Mouse (Mus musculus): ENCODE results near the gene Ttc41. TPM values are rescaled to one million over a fixed set of nuclear protein-coding genes. Genes with fewer than 3 reads are reported as not detected.

The Ttc41 gene
- polyA plus RNA-seq, 1 experiment from 2014 or later: 0.32 TPM

DNA sequence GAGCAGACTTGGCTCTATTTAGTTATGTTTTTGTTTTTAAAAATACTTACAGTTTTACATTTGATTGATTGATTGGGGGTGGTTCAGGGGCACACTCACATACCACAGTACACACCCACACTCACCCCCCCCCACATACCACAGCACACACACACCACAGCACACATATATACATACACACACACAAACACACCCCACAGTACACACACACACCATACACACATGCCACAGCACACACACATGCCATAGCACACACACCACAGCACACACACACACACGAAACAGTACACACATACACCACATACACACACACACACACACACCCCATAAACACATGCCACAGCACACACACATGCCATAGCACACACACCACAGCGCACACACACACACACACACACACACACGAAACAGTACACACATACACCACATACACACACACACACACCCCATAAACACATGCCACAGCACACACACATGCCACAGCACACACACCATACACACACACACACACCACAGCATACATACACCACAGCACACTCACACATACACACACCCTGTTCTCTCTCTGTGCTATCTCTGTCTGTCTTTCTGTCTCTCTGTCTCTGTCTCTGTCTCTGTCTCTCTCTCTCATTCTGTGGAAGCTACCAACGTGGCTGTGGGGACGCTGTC, 90.6 kb downstream of the Ttc41 start:
- ATAC-seq (ENCODE audit: low read depth): no peak
- H3K4me3 ChIP-seq (ENCODE audit: low read depth, low read length): no peak overlapping the region
- H3K4me1 ChIP-seq (ENCODE audit: control insufficient read depth, low read depth, low read length): no peaks in the 10 kb centered on the region
- H3K27me3 ChIP-seq (ENCODE audit: control insufficient read depth, insufficient read depth, low read depth, low read length): no peaks in the 10 kb centered on the region
- WGBS (ENCODE audit: insufficient replicate concordance): 76% methylated on average over 5 of the region's 5 CpGs
- no peak overlapping the region for H3K9ac ChIP-seq (ENCODE audit: low read depth, low read length)
- H3K36me3 ChIP-seq (ENCODE audit: control insufficient read depth, insufficient read depth): no peaks in the 10 kb centered on the region
- no peaks in the 10 kb centered on the region for H3K9me3 ChIP-seq (replicated peaks; ENCODE audit: control insufficient read depth, low read length)
- no peak overlapping the region for H3K27ac ChIP-seq (ENCODE audit: low read length)
- H3K4me2 ChIP-seq (ENCODE audit: low read depth, low read length): no peak overlapping the region

DNA sequence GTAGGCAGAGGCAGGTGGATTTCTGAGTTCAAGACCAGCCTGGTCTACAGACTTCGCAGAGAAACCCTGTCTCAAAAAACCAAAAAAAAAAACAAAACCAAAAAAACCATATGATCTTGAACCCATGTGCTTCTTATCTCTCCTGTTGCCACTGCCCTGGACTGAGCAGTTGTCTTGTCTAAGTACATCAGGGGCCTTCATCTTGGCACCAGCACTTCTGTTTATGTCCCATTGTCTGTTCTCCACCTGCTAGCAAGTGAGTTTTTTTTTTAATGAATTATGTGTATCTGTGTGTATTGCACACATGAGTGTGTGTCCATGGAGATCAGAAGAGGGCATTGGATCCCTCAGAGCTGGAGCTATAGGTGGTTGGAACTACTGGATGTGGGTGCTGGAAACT, 101.8 kb downstream of the Ttc41 start:
- ATAC-seq (ENCODE audit: low read depth): no peak
- Histone ChIP-seq H3K4me3 (ENCODE audit: low read depth, low read length) (no peak overlapping the region), H3K4me2 (ENCODE audit: low read depth, low read length) (no peak overlapping the region), H3K9ac (ENCODE audit: low read depth, low read length) (no peak overlapping the region), H3K9me3 (replicated peaks; ENCODE audit: control insufficient read depth, low read length) (no peaks in the 10 kb centered on the region), H3K27ac (ENCODE audit: low read length) (no peak overlapping the region), H3K36me3 (ENCODE audit: control insufficient read depth, insufficient read depth) (no peaks in the 10 kb centered on the region), H3K4me1 (ENCODE audit: control insufficient read depth, low read depth, low read length) (no peaks in the 10 kb centered on the region), H3K27me3 (ENCODE audit: control insufficient read depth, insufficient read depth, low read depth, low read length) (no peaks in the 10 kb centered on the region)
- 41% methylated on average over 1 of the region's 1 CpGs for WGBS (ENCODE audit: insufficient replicate concordance)

DNA sequence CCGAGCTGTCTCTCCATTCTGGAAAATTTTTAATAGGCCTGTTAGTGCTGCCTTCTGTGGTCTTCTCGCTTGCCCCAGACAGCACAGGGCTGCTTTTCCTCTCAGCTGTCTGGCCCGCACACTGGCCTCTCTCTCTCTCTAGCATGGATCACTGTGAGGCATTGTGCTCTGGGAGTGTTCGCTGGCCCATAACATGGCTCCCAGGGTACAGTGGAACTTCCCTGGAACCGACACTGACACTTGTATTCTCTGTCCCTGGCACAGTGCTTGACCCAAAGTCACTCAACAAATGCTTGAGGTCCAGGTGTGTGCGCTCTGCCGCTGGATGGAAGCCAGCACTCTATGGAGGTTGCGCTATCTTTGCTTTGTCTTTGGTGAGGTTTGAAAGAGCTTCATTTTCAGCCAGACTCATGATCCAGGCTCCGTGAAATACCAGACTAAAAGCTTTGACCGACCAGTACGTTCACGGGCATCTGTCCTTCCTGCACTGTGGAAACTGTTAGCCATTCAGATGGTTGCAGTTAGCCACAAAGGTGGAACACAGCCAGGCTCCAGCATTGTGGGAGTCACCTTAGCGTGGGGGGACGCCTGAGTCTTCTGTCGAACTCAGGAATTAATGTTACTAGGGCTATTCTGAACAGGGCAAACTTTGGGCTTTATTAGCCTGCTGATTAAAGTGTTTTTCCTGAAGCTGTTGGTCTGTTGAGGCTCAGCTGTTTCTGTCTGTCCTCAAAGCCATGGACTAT, 102.6 kb downstream of the Ttc41 start:
- no peaks in the 10 kb centered on the region for H3K9me3 ChIP-seq (replicated peaks; ENCODE audit: control insufficient read depth, low read length)
- no peak for ATAC-seq (ENCODE audit: low read depth)
- H3K4me1 ChIP-seq (ENCODE audit: control insufficient read depth, low read depth, low read length): no peaks in the 10 kb centered on the region
- no peak overlapping the region for H3K9ac ChIP-seq (ENCODE audit: low read depth, low read length)
- no peaks in the 10 kb centered on the region for H3K36me3 ChIP-seq (ENCODE audit: control insufficient read depth, insufficient read depth)
- H3K27me3 ChIP-seq (ENCODE audit: control insufficient read depth, insufficient read depth, low read depth, low read length): no peaks in the 10 kb centered on the region
- H3K4me2 ChIP-seq (ENCODE audit: low read depth, low read length): no peak overlapping the region
- H3K4me3 ChIP-seq (ENCODE audit: low read depth, low read length): no peak overlapping the region
- 73% methylated on average over 15 of the region's 15 CpGs for WGBS (ENCODE audit: insufficient replicate concordance)
- H3K27ac ChIP-seq (ENCODE audit: low read length): no peak overlapping the region

DNA sequence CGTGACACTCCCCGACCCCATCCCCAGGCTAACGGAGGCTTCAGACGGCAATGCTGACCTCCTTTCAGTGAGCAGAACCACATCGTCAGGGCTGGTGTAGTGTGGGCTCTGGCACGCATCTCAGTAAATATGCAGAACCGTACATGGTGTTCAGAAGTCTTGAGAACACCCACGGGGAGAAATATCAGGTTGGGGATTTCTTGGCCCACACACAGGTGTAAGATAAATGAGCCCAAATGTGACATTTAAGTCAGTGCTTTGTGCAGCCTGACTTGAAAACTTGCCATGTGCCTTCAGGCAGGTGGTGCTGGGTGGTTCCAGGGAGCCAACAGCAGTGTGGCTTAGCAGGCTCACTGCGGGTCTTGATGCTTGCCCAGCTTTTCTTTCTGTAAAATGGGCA, 104.4 kb downstream of the Ttc41 start:
- Histone ChIP-seq H3K27me3 (ENCODE audit: control insufficient read depth, insufficient read depth, low read depth, low read length) (no peaks in the 10 kb centered on the region), H3K36me3 (ENCODE audit: control insufficient read depth, insufficient read depth) (no peaks in the 10 kb centered on the region), H3K4me3 (ENCODE audit: low read depth, low read length) (no peak overlapping the region), H3K9me3 (replicated peaks; ENCODE audit: control insufficient read depth, low read length) (no peaks in the 10 kb centered on the region), H3K27ac (ENCODE audit: low read length) (no peak overlapping the region), H3K9ac (ENCODE audit: low read depth, low read length) (no peak overlapping the region), H3K4me1 (ENCODE audit: control insufficient read depth, low read depth, low read length) (no peaks in the 10 kb centered on the region), H3K4me2 (ENCODE audit: low read depth, low read length) (no peak overlapping the region)
- ATAC-seq (ENCODE audit: low read depth): no peak
- 78% methylated on average over 9 of the region's 9 CpGs for WGBS (ENCODE audit: insufficient replicate concordance)

DNA sequence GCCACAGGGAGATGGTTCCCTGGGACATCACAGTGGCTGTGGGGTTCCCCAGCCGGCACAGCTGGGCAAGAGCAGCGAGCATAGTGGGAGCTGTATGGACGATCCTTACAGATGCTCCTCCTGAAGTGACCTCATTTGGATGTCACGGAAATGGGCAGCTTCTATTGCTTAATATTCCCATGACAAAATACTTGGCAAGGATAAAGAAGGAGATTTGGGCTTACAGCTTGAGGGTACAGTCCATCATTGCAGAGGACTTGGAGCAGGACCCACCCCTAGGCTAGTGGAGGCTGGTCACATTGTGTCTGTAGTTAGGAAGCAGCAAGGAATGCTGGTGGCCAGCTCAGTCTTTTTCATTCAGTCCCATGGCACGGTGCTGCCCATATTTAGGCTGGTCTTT, 105.0 kb downstream of the Ttc41 start:
- H3K27me3 ChIP-seq (ENCODE audit: control insufficient read depth, insufficient read depth, low read depth, low read length): no peaks in the 10 kb centered on the region
- H3K4me3 ChIP-seq (ENCODE audit: low read depth, low read length): no peak overlapping the region
- no peaks in the 10 kb centered on the region for H3K4me1 ChIP-seq (ENCODE audit: control insufficient read depth, low read depth, low read length)
- ATAC-seq (ENCODE audit: low read depth): no peak
- no peak overlapping the region for H3K4me2 ChIP-seq (ENCODE audit: low read depth, low read length)
- WGBS (ENCODE audit: insufficient replicate concordance): 65% methylated on average over 5 of the region's 5 CpGs
- H3K9me3 ChIP-seq (replicated peaks; ENCODE audit: control insufficient read depth, low read length): no peaks in the 10 kb centered on the region
- no peak overlapping the region for H3K9ac ChIP-seq (ENCODE audit: low read depth, low read length)
- no peaks in the 10 kb centered on the region for H3K36me3 ChIP-seq (ENCODE audit: control insufficient read depth, insufficient read depth)
- no peak overlapping the region for H3K27ac ChIP-seq (ENCODE audit: low read length)

DNA sequence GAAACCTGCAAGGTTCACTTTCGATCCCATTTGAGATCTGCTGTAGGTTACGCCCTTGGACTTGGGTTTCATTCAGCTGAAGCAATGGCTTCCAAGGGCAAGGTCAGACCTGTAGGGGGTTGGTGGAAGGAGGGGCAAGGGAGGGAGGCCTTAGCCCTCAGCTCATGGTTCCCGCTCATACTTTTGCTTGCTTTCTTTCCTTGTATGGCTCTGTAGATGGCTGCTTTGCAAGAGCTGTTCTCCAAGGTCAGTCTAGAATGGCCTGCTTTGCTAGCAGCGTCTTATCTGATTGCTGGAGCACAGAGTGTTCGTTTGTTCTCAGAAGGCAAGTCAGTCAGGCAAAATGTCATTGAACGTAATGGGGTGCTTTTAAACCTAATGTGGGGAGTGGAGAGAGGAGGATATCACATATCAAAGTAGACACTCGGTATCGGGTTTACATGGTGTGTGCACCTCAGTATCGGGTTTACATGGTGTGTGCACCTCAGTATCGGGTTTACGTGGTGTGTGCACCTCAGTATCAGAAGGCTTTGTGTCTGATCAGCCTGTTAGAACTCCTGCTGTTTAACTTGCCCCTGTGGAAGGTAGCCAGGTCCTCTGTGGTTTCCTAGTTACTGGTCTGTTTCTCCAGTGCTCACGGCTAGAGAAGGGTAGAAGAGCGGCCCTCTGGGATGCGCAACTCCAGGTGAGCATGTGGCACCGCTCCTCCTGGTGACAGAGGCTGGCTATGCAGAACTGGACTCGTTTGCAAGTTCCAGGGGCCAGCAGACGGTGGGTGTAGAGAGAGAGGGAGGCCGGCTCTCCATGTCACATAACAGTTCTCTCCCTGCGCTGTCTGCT, 108.9 kb downstream of the Ttc41 start:
- H3K27me3 ChIP-seq (ENCODE audit: control insufficient read depth, insufficient read depth, low read depth, low read length): no peaks in the 10 kb centered on the region
- H3K27ac ChIP-seq (ENCODE audit: low read length): no peak overlapping the region
- ATAC-seq (ENCODE audit: low read depth): no peak
- H3K4me2 ChIP-seq (ENCODE audit: low read depth, low read length): no peak overlapping the region
- H3K4me1 ChIP-seq (ENCODE audit: control insufficient read depth, low read depth, low read length): no peaks in the 10 kb centered on the region
- no peaks in the 10 kb centered on the region for H3K9me3 ChIP-seq (replicated peaks; ENCODE audit: control insufficient read depth, low read length)
- WGBS (ENCODE audit: insufficient replicate concordance): 69% methylated on average over 19 of the region's 19 CpGs
- no peak overlapping the region for H3K9ac ChIP-seq (ENCODE audit: low read depth, low read length)
- H3K36me3 ChIP-seq (ENCODE audit: control insufficient read depth, insufficient read depth): no peaks in the 10 kb centered on the region
- H3K4me3 ChIP-seq (ENCODE audit: low read depth, low read length): no peak overlapping the region

DNA sequence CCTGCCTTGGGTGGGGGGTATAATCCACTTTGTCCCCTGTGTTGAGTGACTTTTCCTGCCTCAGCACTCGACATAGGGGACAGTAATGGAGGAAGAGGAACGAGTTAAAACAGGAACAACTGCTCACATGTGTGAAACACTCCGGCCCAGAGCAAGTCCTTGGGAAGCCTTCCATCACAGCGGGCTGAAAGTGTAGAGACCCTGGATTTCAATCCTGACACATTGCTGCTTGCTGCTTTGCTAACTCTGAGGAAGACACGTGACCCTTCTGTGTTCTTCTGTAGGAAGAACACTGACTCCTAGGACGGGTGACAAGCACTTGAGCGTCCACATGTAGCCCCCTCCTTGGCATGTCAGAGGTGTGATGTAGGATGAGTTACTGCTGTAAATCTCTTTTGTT, 109.5 kb downstream of the Ttc41 start:
- H3K9me3 ChIP-seq (replicated peaks; ENCODE audit: control insufficient read depth, low read length): no peaks in the 10 kb centered on the region
- no peaks in the 10 kb centered on the region for H3K36me3 ChIP-seq (ENCODE audit: control insufficient read depth, insufficient read depth)
- H3K27me3 ChIP-seq (ENCODE audit: control insufficient read depth, insufficient read depth, low read depth, low read length): no peaks in the 10 kb centered on the region
- no peak overlapping the region for H3K4me2 ChIP-seq (ENCODE audit: low read depth, low read length)
- no peak for ATAC-seq (ENCODE audit: low read depth)
- no peak overlapping the region for H3K27ac ChIP-seq (ENCODE audit: low read length)
- H3K9ac ChIP-seq (ENCODE audit: low read depth, low read length): no peak overlapping the region
- no peak overlapping the region for H3K4me3 ChIP-seq (ENCODE audit: low read depth, low read length)
- WGBS (ENCODE audit: insufficient replicate concordance): 59% methylated on average over 7 of the region's 7 CpGs
- no peaks in the 10 kb centered on the region for H3K4me1 ChIP-seq (ENCODE audit: control insufficient read depth, low read depth, low read length)

DNA sequence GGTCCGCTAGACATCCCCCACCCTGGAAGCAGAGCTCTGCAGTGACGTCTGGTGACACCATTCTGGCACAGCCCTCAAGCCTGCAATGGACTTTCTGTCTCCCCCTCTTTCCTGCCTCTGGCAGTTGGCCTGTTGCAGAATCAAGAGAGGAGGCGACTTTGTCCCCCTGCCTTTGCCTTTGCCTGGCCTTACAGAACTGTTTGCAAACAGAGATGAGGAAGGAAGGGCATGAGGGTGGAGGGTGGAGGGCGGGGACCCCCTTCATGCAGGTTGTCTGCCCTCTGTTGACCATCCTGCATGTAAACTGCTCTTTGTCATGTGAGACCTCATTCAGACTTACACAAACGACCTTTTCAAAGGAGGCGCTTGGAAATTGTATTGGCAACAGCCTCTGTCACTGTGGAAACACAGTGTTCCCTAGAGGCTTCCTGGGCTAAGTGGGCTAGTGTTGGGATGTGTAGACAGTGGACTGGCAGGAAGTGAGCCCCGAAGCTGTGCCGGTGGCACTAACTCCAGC, 114.1 kb downstream of the Ttc41 start:
- Histone ChIP-seq H3K9ac (ENCODE audit: low read depth, low read length) (no peak overlapping the region), H3K4me3 (ENCODE audit: low read depth, low read length) (no peak overlapping the region), H3K4me1 (ENCODE audit: control insufficient read depth, low read depth, low read length) (no peaks in the 10 kb centered on the region), H3K27me3 (ENCODE audit: control insufficient read depth, insufficient read depth, low read depth, low read length) (no peaks in the 10 kb centered on the region), H3K9me3 (replicated peaks; ENCODE audit: control insufficient read depth, low read length) (no peaks in the 10 kb centered on the region), H3K27ac (ENCODE audit: low read length) (no peak overlapping the region), H3K36me3 (ENCODE audit: control insufficient read depth, insufficient read depth) (no peaks in the 10 kb centered on the region), H3K4me2 (ENCODE audit: low read depth, low read length) (no peak overlapping the region)
- WGBS (ENCODE audit: insufficient replicate concordance): 58% methylated on average over 8 of the region's 8 CpGs
- no peak for ATAC-seq (ENCODE audit: low read depth)
